Mouse (Mus musculus) embryo, embryonic 9.5 days (tissue): ENCODE measurements at regions not wholly inside any gene's neighbourhood (a gene's known extent, or its start where the extent isn't known, plus 50 kb on each side); places are given as distances from the start of the nearest gene placed in this dataset.

Source experiments
- DNase-seq: peaks from one replicate; pipeline ENCODE4 v3.0.0-alpha.2; 2017; ENCODE audit errors: extremely low spot score

DNA sequence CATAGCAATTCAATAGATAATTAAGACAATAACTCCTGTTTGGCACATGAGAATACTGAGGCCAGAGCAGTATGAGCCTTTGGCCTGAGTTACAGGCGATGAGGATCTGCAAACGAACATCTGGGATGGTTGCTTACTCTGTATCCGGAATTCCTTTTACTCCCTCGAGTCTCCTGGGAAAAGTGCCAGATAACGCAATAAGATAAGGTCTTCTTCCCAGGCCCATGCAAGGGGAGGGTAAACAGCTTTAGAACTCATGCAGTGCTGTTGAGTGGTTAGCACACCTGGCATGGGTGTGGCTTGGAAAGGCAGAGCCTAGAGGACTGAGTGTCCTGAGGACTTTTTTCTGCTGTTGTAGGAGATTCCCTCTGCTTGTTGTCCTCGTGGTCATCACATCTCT lies 598.2 kb downstream of the 9430069I07Rik start:
- DNase-seq: no peak

DNA sequence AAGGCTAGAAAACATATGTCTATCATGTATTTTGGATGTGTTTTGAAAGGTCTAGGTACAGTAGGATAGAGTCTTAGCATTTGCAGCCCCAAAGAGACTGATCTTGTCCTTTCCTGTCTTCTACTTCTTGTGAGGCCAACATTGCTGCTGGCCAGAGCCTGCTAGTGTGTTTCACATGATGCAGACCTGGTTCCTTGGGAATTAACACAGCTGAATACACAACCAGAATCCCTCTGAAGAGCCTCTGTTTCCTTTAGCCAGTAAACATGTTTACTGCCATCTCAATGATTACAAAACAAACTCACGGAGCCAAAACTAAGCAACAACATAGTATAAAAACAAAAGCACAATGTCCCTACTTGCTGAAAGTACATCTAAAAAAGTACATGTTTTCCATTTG lies 598.9 kb downstream of the 9430069I07Rik start:
- no peak for DNase-seq
